Mouse (Mus musculus) G1E (cell line): Measurements from ENCODE around the gene Dnajc13.

ENCODE experiments used
- CTCF ChIP-seq: IDR thresholded peaks from 2 replicates; pipeline ENCODE4 v1.5.1; 2012; ENCODE audit warnings: low read depth, low read length, inconsistent platforms, mixed read lengths
- GATA1 ChIP-seq: IDR thresholded peaks from 2 replicates; pipeline ENCODE4 v1.6.1; 2012; ENCODE audit warnings: borderline replicate concordance, low read length, inconsistent platforms, mixed read lengths
- TAL1 ChIP-seq: conservative IDR thresholded peaks from 2 replicates; pipeline ENCODE4 v1.6.1; 2012; ENCODE audit warnings: low read depth, low read length, inconsistent platforms, mixed read lengths

- no peak for TF ChIP-seq CTCF
- no peak for TF ChIP-seq GATA1
- TF ChIP-seq TAL1: no peak
These were observed 101.6 kb downstream of the Dnajc13 start for GRCm38 (mm10) chr9:104161117-104161516.
